Mouse (Mus musculus): ENCODE measurements around the gene Iffo1.

The Iffo1 gene

GRCm38 (mm10) chr6:125145001-125145400 is at the start of gene Iffo1:
Iffo1 (plus strand) TSS chr6:125145241.
- DNase-seq (ENCODE audit: low spot score) = peak; percentile 87

DNA sequence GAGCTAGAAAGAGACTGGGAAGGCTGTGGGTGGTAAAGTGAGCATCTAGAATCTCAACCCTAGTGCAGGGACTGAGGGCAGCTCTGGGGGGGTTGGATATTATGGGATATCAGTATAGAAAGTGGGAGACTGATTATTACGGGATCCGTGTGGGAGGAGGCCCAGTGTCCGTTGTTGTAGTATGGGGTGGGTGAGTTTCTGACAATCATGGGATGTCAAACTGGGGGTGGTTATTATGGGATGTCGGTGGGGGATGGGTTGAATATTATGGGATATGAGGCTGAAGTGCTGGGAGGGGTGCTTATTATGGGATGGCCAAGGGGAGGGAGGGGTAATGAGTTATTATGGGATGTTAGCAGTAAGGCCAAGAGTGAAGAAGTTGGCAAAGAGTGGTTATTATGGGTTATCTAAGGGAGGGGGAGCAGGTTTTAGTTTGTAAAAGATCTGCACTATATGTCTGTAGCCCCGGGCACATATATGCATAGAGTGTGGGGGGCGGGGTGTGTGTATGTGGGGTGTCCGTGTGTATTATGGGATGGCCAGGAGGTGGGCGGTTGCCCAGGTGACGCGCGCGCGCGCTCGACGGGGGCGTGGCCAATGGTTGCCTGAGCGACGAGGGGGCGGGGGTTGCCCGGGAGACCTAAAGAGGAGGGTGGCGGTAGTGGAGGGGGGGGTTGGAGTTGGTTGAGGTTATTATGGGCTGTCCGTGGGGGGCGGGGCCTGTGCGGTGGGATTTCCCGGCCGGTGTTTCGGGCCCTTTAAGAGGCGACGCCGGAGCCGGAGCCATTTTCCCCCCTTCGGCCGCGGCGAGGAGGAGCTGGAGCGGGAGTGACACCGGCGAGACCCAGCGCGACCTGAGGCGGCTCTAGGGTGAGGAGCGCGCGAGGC is 49.4 kb upstream of the Iffo1 start, which contains the start of gene Chd4:
Gene Chd4, plus strand, starts transcription at position 591 of the 888 bp plus-strand sequence.
- peak; percentile 74 for DNase-seq (ENCODE audit: low spot score)

DNA sequence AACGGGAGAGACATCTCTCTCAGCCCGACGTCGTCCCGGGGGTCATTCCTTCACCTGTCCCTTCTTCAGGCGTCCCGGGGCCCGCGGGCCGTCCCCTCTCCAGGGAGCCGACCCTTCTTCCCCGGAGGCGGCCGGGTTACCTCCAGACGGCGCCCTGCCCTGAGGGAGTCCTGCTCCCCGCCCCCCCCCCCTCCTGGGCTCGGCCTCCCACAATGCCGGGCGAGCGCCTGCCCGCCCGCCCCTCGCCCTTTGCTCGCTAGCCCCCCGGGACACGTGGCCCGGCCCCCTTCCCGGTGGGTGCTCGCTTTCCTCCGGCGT is 48.8 kb upstream of the Iffo1 start:
- no peak for DNase-seq (ENCODE audit: low spot score)

DNA sequence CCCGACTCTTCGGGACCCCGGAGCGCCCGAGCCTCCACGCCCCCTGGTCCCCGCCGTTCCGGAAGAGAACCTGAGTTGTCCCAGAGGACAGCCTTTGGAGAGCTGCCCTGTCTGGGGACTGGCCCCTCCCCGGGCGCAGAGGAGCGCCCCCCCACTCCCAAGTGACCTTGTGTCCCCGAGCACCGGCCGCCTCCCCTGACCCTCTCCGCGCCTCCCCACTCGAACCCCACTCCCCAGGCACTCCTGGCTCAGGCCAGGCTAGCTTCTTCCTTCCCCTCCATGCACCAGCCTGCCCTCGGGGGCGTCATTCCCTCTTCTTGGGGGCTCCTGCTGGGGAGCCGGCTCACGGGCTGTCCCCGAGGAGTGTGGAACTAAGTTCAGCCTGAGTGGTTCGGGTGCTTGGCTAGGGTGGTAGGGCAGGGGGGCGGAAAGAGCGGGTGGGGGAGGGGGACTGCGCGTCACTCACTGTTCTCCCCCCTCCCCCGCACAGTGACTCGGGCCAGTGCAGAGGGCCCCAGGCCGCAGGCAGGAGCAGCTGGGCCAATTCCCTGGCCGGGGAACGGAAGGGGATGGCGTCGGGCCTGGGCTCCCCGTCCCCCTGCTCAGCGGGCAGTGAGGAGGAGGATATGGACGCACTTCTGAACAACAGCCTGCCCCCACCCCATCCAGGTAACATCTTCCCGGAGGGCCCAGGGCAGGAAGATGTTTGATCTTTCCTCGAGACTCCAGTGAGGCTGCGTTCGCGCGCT is 48.3 kb upstream of the Iffo1 start:
- peak; percentile 49 for DNase-seq (ENCODE audit: low spot score)

- peak; percentile 23 for DNase-seq (ENCODE audit: low spot score)
Observed at GRCm38 (mm10) chr6:125097346-125097689, 47.7 kb upstream of the Iffo1 start.

DNA sequence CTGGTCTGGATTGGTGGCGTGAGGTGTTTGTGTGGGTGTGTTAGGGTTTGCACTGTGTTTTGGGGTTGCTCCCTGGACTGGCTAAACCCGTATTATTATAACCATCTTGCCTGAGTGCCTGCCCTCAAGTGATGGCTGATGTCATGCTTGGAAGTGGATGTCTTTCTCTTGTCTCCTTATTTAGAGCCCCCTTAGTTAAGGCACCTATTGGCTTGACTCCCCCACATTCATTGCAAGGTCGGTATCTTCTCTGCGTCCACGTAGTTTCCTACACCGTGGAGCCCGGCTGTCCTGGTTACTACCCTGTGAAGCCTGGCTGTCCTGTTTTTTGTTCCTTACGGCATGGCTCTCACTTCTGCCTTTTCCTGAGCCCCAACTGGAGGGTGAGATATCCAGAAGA is 47.1 kb upstream of the Iffo1 start:
- DNase-seq (ENCODE audit: low spot score) = no peak

GRCm38 (mm10) chr6:125098513-125098912 is 46.5 kb upstream of the Iffo1 start:
- no peak for DNase-seq (ENCODE audit: low spot score)

GRCm38 (mm10) chr6:125099421-125099971 is 45.5 kb upstream of the Iffo1 start:
- peak; percentile 64 for DNase-seq (ENCODE audit: low spot score)

- DNase-seq (ENCODE audit: low spot score) = no peak
Observed at GRCm38 (mm10) chr6:125101444-125101843, 43.6 kb upstream of the Iffo1 start.

DNA sequence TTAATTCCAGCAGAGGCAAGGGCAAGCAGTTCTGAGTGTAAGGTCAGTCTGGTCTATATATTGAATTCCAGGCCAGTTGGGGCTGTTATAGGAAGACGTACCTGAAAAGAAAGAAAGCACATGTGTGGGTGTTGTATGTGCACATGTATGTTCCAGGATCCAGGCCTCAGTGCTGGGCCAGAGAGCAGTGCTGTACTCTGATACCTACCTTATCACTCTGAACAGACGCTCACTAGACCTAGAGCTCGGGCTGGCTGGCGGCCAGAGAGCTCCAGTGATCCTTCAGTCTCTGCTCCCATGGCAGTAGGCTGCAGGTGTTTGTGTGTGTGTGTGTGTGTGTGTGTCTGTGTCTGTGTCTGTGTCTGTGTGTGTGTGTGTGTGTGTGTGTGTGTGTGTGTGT is 40.8 kb upstream of the Iffo1 start:
- peak; percentile 45 for DNase-seq (ENCODE audit: low spot score)

DNA sequence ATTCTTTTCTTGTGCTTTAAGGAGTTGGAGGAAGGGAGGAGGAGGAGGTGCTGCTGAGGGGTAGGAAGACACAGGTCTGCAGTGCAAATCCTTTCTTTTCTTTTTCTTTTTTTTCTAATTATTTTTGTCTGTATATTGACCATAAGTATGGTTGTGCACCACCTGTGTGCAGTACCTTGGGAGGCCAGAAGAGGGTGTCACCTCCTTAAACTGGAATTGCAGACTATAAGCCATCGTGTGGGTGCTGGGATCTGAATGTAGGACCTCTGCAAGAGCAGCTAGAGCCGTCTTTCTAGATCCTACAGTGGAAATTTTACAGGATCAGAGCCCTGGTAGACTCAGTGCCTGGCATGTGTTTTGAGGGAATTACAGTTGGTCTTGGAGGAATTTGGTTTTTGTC is 37.3 kb upstream of the Iffo1 start:
- no peak for DNase-seq (ENCODE audit: low spot score)

DNA sequence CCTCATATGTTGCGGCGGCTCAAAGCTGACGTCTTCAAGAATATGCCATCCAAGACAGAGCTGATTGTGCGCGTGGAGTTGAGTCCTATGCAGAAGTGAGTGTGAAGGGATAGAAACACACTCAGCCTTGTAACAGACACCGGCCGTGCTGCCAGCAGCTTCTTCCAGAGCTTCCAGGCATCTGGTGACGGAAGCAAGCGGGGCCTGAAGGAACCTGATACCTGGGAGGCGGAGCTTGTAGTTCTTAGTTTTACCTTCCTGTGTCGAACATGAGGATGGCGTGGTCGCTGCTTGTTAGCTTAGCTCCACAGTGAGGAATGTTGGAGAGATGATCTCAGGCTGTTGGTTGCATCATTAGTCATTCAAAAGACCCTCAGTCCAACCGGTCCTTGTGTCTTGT is 35.7 kb upstream of the Iffo1 start:
- DNase-seq (ENCODE audit: low spot score) = no peak

DNA sequence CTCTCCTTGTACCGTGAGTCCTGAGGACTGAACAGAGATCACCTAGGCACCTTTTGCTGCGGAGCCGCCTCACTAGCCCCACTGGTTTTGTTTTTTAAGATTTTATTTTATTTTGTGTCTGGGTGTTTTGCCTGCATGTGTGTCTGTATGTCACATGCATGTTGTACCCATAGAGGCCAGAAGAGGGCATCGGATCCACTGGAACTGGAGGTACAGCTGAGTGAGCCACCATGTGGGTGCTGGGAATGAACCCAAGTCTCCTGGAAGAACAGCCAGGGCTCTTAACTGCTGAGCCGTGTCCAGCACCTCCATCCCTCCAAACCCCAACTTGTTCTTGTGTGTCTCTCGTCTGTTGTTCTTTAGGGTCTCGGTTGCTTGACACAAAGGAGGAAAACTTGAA is 34.1 kb upstream of the Iffo1 start:
- no peak for DNase-seq (ENCODE audit: low spot score)

- DNase-seq (ENCODE audit: low spot score) = no peak
Observed at GRCm38 (mm10) chr6:125112553-125112952, 32.5 kb upstream of the Iffo1 start.

DNA sequence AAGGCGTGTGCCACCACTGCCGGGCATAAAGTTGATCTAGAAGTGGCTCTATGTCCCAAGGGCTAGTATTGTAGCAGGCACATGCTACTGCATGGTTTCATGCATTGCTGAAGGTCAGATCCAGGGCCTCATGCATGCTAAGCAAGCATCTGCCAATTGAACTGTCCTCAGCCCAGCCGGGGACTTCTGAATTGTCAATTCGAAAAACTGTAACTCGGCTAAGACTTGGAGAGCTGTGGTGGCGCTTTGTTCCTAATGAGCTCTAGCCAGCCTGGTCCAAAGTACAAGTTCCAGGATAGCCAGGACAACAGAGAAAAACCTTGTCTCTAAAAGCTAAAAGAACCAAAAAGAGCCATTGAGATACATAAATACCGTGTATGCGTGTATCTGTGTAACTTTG is 25.7 kb upstream of the Iffo1 start:
- no peak for DNase-seq (ENCODE audit: low spot score)

DNA sequence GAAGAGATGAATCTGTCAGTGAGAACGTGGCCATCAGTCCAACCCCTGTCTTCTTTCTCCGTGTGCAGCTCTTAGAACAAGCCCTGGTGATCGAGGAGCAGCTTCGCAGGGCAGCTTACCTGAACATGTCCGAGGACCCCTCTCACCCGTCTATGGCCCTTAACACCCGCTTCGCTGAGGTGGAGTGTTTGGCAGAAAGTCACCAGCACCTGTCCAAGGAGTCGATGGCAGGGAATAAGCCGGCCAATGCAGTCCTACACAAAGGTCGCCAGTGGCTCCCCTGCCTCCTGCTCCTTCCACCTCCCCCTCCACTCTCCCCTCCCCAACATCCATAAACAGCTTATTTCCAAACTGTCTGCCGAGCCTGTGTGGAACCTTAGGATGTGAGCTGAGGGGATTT is 16.3 kb upstream of the Iffo1 start:
- no peak for DNase-seq (ENCODE audit: low spot score)

- no peak for DNase-seq (ENCODE audit: low spot score)
Observed at GRCm38 (mm10) chr6:125129710-125130402, 15.2 kb upstream of the Iffo1 start.

DNA sequence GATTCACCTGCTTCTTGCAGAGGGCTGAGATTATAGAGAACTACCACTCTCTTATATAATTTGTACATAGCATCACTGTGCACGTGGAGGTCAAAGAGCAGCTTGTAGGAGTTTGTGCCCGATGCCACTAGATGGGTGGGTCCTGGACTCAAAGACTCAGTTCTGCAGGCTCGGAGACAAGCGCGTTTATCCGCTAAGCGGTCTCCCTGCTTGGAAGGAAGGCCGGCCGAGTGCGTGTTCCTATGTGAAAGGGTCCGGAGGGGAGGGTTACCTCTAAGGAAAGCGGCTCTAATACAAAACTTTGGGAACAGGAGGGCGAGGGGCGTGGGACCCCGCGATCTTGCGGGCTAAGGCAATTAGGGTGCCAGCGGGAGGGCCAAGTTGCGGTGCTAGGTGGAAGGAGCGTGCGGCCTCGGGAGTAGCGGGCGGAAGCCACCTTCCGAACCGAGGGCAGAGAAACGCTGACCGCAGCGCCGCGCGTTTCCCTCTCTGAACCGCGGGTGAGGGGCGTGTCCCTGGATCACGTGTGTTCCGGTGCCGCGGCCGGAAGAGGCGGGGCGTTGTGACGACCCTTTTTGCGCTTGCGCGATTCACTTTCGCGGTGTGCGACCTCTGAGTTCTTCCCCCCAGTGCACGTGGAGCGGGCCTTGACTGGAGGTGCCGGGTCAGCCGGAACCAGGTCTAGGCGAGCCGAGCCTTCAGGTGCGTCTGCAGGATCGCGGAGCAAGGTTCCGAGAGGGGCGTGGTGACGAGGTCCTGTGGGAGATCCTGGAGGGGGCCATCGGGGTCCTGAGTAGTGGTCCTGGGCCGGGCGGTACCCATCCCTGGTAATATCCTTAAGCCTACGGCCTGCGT is 13.5 kb upstream of the Iffo1 start, which contains the start of gene Nop2:
Gene Nop2, plus strand, starts transcription at position 608 of the 855 bp plus-strand sequence.
- DNase-seq (ENCODE audit: low spot score) = peak; percentile 96

DNA sequence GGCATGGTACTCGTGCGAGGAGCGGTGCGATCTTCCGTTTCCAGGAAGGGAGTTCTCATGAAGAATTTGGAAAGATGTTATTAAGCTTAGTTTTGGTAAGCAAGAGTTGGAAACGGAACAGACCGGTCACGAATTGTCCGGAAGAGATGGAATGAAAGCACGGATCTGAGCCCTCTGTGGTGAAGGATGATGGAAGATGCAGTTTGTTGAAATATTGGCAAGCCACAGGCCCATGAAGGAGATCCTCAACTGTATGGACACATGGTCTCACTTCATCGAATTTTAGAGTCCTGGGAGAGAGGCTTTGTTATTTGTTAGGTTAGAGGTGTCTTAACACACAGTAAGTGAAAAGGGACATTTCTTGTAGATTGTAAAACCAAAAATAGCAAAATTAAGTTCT is 12.6 kb upstream of the Iffo1 start:
- DNase-seq (ENCODE audit: low spot score) = no peak

- peak; percentile 48 for DNase-seq (ENCODE audit: low spot score)
Observed at GRCm38 (mm10) chr6:125137002-125137671, 7.9 kb upstream of the Iffo1 start.

GRCm38 (mm10) chr6:125139747-125140146 is 5.3 kb upstream of the Iffo1 start:
- DNase-seq (ENCODE audit: low spot score) = no peak
